8 mouse cellular contexts compared by ENCODE assay signal in genomic region chr11:69110319-69111046, GRCm38 (mm10). TPM values are rescaled to one million over a fixed set of nuclear protein-coding genes. Genes with fewer than 3 reads are reported as not detected.
A peak's percentile ranks its signal among the peaks of the same experiment; 100 is the strongest.
DNase-seq lines count a peak whose midpoint lies in the region; ATAC-seq lines count a peak whose summit lies in the region.

No protein-coding gene starts in this region.

- no peaks in the 10 kb centered on the region for H3K4me1 ChIP-seq in embryonic facial prominence, embryonic 11.5 days (ENCODE audit: control insufficient read depth, insufficient read depth, low read length)
- peaks cover 4% of the 10 kb centered on the region; the same call in 1 of the 2 replicates for H3K4me1 ChIP-seq in limb, embryonic 15.5 days
- 0 out of 2 replicates have a peak, but pooled peaks cover 2% of the 10 kb centered on the region for H3K4me1 ChIP-seq in midbrain, embryonic 16.5 days (ENCODE audit: control insufficient read depth, insufficient read depth, low read length)

- H3K4me3 ChIP-seq in embryonic facial prominence, embryonic 11.5 days (ENCODE audit: low read depth, low read length): peak overlapping the region; percentile 43
- H3K4me3 ChIP-seq in limb, embryonic 15.5 days: peak overlapping the region; percentile 49
- peak overlapping the region; percentile 47 for H3K4me3 ChIP-seq in midbrain, embryonic 16.5 days (ENCODE audit: low read depth, low read length)

- no peak overlapping the region for H3K27ac ChIP-seq in embryonic facial prominence, embryonic 11.5 days (replicated peaks; ENCODE audit: low read depth, low read length)
- H3K27ac ChIP-seq in limb, embryonic 15.5 days: peak overlapping the region; percentile 57
- H3K27ac ChIP-seq in midbrain, embryonic 16.5 days (ENCODE audit: low read length): peak overlapping the region; percentile 14; the same call in 1 of the 2 replicates

- H3K4me2 ChIP-seq in embryonic facial prominence, embryonic 11.5 days (ENCODE audit: low read depth, low read length): peak overlapping the region; percentile 57
- H3K4me2 ChIP-seq in limb, embryonic 15.5 days: peak overlapping the region; percentile 55
- peak overlapping the region; percentile 67 for H3K4me2 ChIP-seq in midbrain, embryonic 16.5 days (ENCODE audit: low read length)

- peaks cover 10% of the 10 kb centered on the region for H3K36me3 ChIP-seq in embryonic facial prominence, embryonic 11.5 days (replicated peaks; ENCODE audit: control insufficient read depth, insufficient read depth, low read depth, low read length)
- H3K36me3 ChIP-seq in limb, embryonic 15.5 days: peaks cover 42% of the 10 kb centered on the region
- peaks cover 15% of the 10 kb centered on the region for H3K36me3 ChIP-seq in midbrain, embryonic 16.5 days (ENCODE audit: control insufficient read depth, insufficient read depth, low read length)

- WGBS in embryonic facial prominence, embryonic 11.5 days: under 1% methylated on average over 30 of the region's 30 CpGs
- 1% methylated on average over 30 of the region's 30 CpGs for WGBS in limb, embryonic 15.5 days
- WGBS in midbrain, embryonic 16.5 days: under 1% methylated on average over 29 of the region's 30 CpGs

- H3K27me3 ChIP-seq in embryonic facial prominence, embryonic 11.5 days (ENCODE audit: control insufficient read depth, insufficient read depth, low read length): no peaks in the 10 kb centered on the region
- H3K27me3 ChIP-seq in limb, embryonic 15.5 days: no peaks in the 10 kb centered on the region
- no peaks in the 10 kb centered on the region for H3K27me3 ChIP-seq in midbrain, embryonic 16.5 days (ENCODE audit: control insufficient read depth, insufficient read depth, low read depth, low read length)

- H3K9me3 ChIP-seq in embryonic facial prominence, embryonic 11.5 days (replicated peaks; ENCODE audit: control insufficient read depth, low read length): no peaks in the 10 kb centered on the region
- no peaks in the 10 kb centered on the region for H3K9me3 ChIP-seq in limb, embryonic 15.5 days
- no peaks in the 10 kb centered on the region for H3K9me3 ChIP-seq in midbrain, embryonic 16.5 days (replicated peaks; ENCODE audit: control insufficient read depth, low read length, poor library complexity, severe bottlenecking)

- DNase-seq in cerebellum, adult 11 months: peak; percentile 88
- peak; percentile 94 for DNase-seq in embryonic facial prominence, embryonic 11.5 days (ENCODE audit: low spot score)
- DNase-seq in heart, adult 18-20 months: peak; percentile 91 to 97
- DNase-seq in kidney, adult 18-20 months: peak; percentile 94
- peak; percentile 92 to 94 for DNase-seq in spleen, postnatal 10 days (ENCODE audit: low spot score in 2 of 2)

- peak overlapping the region; percentile 51 for H3K9ac ChIP-seq in embryonic facial prominence, embryonic 11.5 days (replicated peaks; ENCODE audit: low read length)
- 0 out of 2 replicates have a peak overlapping the region, but pooled peaks have one; percentile 26 for H3K9ac ChIP-seq in limb, embryonic 15.5 days
- peak overlapping the region; percentile 51; the same call in 1 of the 2 replicates for H3K9ac ChIP-seq in midbrain, embryonic 16.5 days (ENCODE audit: low read depth, low read length)

- ATAC-seq in cerebellum, adult (ENCODE audit: insufficient number of reproducible peaks, low FRiP score, low TSS enrichment): no peak; the same call in 1 of the 2 replicates
- 0 out of 2 replicates have a peak, but pooled peaks have one; percentile 46 for ATAC-seq in embryonic facial prominence, embryonic 11.5 days (replicated peaks; ENCODE audit: insufficient number of reproducible peaks, low FRiP score, low TSS enrichment, low read depth)
- no peak for ATAC-seq in limb, embryonic 15.5 days (ENCODE audit: insufficient number of reproducible peaks, low FRiP score, low TSS enrichment, low read depth)
- peak; percentile 57 for ATAC-seq in midbrain, embryonic 16.5 days

RNA-seq across cellular contexts. Expression of gene Hes7, which starts 9.7 kb away (rescaled TPM):
- polyA plus RNA-seq in embryonic facial prominence, embryonic 11.5 days (2014; fragmentation: Nextera tagmentation; extraction: Ambion mirVana): 0.11 TPM in 1 of 2 replicates, not detected in the other
- under 1 TPM in 1 of 2 experiments, not detected in 1; 0.15 TPM for total RNA-seq in heart, adult 18-20 months (2021)
- polyA plus RNA-seq in limb, embryonic 15.5 days (2015; fragmentation: Nextera tagmentation; extraction: Ambion mirVana): 0.58 and 0.68 TPM in 2 replicates
- 0.75 and 1.1 TPM in 2 replicates for polyA plus RNA-seq in midbrain, embryonic 16.5 days (2015; fragmentation: Nextera tagmentation; extraction: Ambion mirVana)

RNA-seq across cellular contexts. Expression of gene 9130213A22Rik, which starts 11.9 kb away (rescaled TPM):
- not detected in 2 replicates for polyA plus RNA-seq in embryonic facial prominence, embryonic 11.5 days (2014; fragmentation: Nextera tagmentation; extraction: Ambion mirVana)
- under 1 TPM; 0.23 to 0.27 TPM for total RNA-seq in heart, adult 18-20 months (2021)
- 0.40 and 0.49 TPM in 2 replicates for polyA plus RNA-seq in limb, embryonic 15.5 days (2015; fragmentation: Nextera tagmentation; extraction: Ambion mirVana)
- 0.49 and 0.65 TPM in 2 replicates for polyA plus RNA-seq in midbrain, embryonic 16.5 days (2015; fragmentation: Nextera tagmentation; extraction: Ambion mirVana)

RNA-seq across cellular contexts. Expression of gene Aloxe3, which starts 15.2 kb away (rescaled TPM):
- polyA plus RNA-seq in embryonic facial prominence, embryonic 11.5 days (2014; fragmentation: Nextera tagmentation; extraction: Ambion mirVana): 0.25 and 0.88 TPM in 2 replicates
- total RNA-seq in heart, adult 18-20 months (2021): not detected
- polyA plus RNA-seq in limb, embryonic 15.5 days (2015; fragmentation: Nextera tagmentation; extraction: Ambion mirVana): 11.7 and 14.9 TPM in 2 replicates
- 9.0 and 11.5 TPM in 2 replicates for polyA plus RNA-seq in midbrain, embryonic 16.5 days (2015; fragmentation: Nextera tagmentation; extraction: Ambion mirVana)

RNA-seq across cellular contexts. Expression of gene Per1, which starts 15.5 kb away (rescaled TPM):
- polyA plus RNA-seq in embryonic facial prominence, embryonic 11.5 days (2014; fragmentation: Nextera tagmentation; extraction: Ambion mirVana): 5.5 and 6.5 TPM in 2 replicates
- total RNA-seq in heart, adult 18-20 months (2021): 10 to 100 TPM; 38.8 to 48.5 TPM
- polyA plus RNA-seq in limb, embryonic 15.5 days (2015; fragmentation: Nextera tagmentation; extraction: Ambion mirVana): 24.3 and 28.9 TPM in 2 replicates
- polyA plus RNA-seq in midbrain, embryonic 16.5 days (2015; fragmentation: Nextera tagmentation; extraction: Ambion mirVana): 12.4 TPM in 2 replicates

RNA-seq across cellular contexts. Expression of gene Vamp2, which starts 22.2 kb away (rescaled TPM):
- 48.8 and 61.9 TPM in 2 replicates for polyA plus RNA-seq in embryonic facial prominence, embryonic 11.5 days (2014; fragmentation: Nextera tagmentation; extraction: Ambion mirVana)
- total RNA-seq in heart, adult 18-20 months (2021): 10 to 100 TPM; 53.9 to 55.4 TPM
- polyA plus RNA-seq in limb, embryonic 15.5 days (2015; fragmentation: Nextera tagmentation; extraction: Ambion mirVana): 95.0 and 103 TPM in 2 replicates
- 335 and 438 TPM in 2 replicates for polyA plus RNA-seq in midbrain, embryonic 16.5 days (2015; fragmentation: Nextera tagmentation; extraction: Ambion mirVana)

Comparison
In these comparisons a context has a peak if more than half of its experiments do, and no peak if none do; other contexts are left out.
1. ATAC-seq: peak in embryonic facial prominence, embryonic 11.5 days (single experiment) and midbrain, embryonic 16.5 days (single experiment); none in cerebellum, adult (single experiment) and limb, embryonic 15.5 days (single experiment).
2. Peak in every context shown above with its lines, with median percentiles within 50 percentile points of each other: DNase-seq, H3K4me2 ChIP-seq, H3K4me3 ChIP-seq and H3K9ac ChIP-seq.